Mouse (Mus musculus): ENCODE data around the gene Akap11. TPM values are rescaled to one million over a fixed set of nuclear protein-coding genes. Genes with fewer than 3 reads are reported as not detected.

The Akap11 gene
- total RNA-seq, 2 experiments from 2014 or later = 24.6 to 30.9 TPM

GRCm38 (mm10) chr14:78454970-78455369 lies 81.6 kb downstream of the Akap11 start:
- ATAC-seq (ENCODE audit: poor library complexity, severe bottlenecking) = no peak

- no peak for ATAC-seq (ENCODE audit: poor library complexity, severe bottlenecking)
Measured at GRCm38 (mm10) chr14:78448807-78449406, 87.7 kb downstream of the Akap11 start.

GRCm38 (mm10) chr14:78448017-78448416 lies 88.6 kb downstream of the Akap11 start:
- ATAC-seq (ENCODE audit: poor library complexity, severe bottlenecking) = no peak

- no peak for ATAC-seq (ENCODE audit: poor library complexity, severe bottlenecking)
Measured at GRCm38 (mm10) chr14:78447542-78447941, 89.1 kb downstream of the Akap11 start.

Other genes with a start within 250 kb of the Akap11 start
- gene Tnfsf11, start 228.8 kb downstream of the Akap11 start, total RNA-seq (2015) = 0.25 TPM in 1 of 2 replicates, not detected in the other
- 0.26 and 0.49 TPM in 2 replicates for gene Tnfsf11, start 228.8 kb downstream of the Akap11 start, total RNA-seq (2017)
- 4.8 and 5.9 TPM in 2 replicates for gene Dgkh, start 196.0 kb upstream of the Akap11 start, total RNA-seq (2015)
- 3.5 and 5.9 TPM in 2 replicates for gene Dgkh, start 196.0 kb upstream of the Akap11 start, total RNA-seq (2017)